Mouse (Mus musculus): ENCODE results near the gene Rassf5. TPM values are rescaled to one million over a fixed set of nuclear protein-coding genes. Genes with fewer than 3 reads are reported as not detected.
A peak's percentile ranks its signal among the peaks of the same experiment; 100 is the strongest.

Gene Rassf5
- polyA plus RNA-seq, 1 experiment from 2014 or later = 27.0 TPM

DNA sequence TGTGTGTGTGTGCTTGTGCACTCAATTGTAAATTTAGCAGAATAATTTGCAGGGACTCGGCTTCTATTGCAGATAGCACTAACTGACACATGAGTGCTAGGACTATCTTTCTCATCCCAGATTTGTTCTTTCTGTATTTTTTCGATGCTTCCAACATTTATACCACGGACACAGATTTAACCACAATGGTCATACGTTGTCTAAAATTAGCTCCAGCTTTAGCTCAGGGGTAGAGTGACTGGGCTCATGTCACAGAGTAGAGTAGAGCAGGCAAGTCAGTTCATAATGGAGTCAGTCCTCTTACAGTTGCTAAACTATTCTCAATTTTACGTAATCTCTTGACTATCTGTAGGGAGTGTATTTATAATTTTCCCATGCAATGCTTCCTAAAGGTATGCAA, 16.4 kb downstream of the Rassf5 start:
- H3K36me3 ChIP-seq = 0 out of 2 replicates have a peak, but pooled peaks cover 4% of the 10 kb centered on the region
- H3K4me1 ChIP-seq (replicated peaks) = peaks cover 54% of the 10 kb centered on the region
- 40% methylated on average over 5 of the region's 5 CpGs for WGBS
- ATAC-seq (ENCODE audit: insufficient number of reproducible peaks, low FRiP score) = no peak
- peak overlapping the region; percentile 13; the same call in 1 of the 2 replicates for H3K4me3 ChIP-seq
- H3K9ac ChIP-seq = peak overlapping the region; percentile 11; the same call in 1 of the 2 replicates
- no peaks in the 10 kb centered on the region for H3K27me3 ChIP-seq (replicated peaks)
- H3K4me2 ChIP-seq = peak overlapping the region; percentile 57
- H3K9me3 ChIP-seq (replicated peaks) = no peaks in the 10 kb centered on the region
- peak overlapping the region; percentile 77 for H3K27ac ChIP-seq (ENCODE audit: poor library complexity, severe bottlenecking)

DNA sequence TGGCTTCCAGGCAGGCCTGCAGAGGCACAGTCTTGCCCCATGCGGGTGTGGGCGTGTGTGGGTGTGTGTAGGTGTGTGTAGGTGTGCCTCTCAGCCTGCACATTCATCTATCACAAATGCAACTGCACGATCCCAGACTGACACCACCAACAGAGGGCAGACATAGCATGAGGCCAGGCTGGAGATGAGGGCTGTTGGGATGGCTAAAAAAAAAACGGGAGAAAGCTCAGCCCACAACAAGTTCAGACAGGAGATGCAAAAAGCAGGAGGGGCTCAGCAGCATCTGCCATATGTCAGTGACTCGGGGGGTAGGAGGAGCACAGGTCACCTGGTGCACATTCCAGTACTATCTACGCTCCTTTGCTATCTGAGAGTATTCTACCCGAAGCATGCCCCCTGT, 16.8 kb downstream of the Rassf5 start:
- H3K27ac ChIP-seq (ENCODE audit: poor library complexity, severe bottlenecking) = peak overlapping the region; percentile 77
- ATAC-seq (ENCODE audit: insufficient number of reproducible peaks, low FRiP score) = peak; percentile 62; the same call in 1 of the 2 replicates
- H3K4me3 ChIP-seq = peak overlapping the region; percentile 13; the same call in 1 of the 2 replicates

DNA sequence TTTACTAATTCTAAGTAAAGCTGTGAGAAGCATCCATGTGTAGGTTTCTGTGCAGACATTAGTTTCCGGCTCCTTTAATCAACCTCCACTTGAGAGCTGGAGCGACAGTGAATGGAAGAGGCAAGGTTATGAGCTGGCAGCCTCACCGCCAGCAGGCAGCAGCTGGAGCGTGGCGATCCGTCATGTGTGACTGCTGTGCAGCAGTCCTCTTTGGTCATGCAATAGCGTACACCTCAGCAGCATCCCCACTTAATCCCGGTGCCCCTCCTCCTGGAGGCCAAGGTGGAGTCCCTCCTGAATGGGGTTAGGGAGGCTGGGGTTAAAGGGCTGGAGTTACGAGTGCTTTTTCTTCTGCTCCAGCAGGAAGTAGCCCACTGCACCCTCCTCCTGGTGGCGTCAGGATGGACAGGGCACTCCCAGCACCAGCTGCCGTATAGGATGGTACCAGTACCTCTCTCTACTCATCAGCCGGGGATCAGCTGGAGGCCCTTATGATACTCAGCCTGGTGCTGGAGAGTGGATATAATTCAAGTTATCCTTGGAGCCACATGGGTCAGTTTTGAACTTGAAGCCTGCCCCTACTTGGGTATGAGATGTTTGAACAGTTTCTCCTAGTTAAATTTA, 20.1 kb downstream of the Rassf5 start:
- Histone ChIP-seq H3K9ac (no peak overlapping the region), H3K27me3 (replicated peaks) (no peaks in the 10 kb centered on the region), H3K4me1 (replicated peaks) (peaks cover 25% of the 10 kb centered on the region), H3K36me3 (0 out of 2 replicates have a peak, but pooled peaks cover 4% of the 10 kb centered on the region), H3K27ac (ENCODE audit: poor library complexity, severe bottlenecking) (no peak overlapping the region), H3K4me3 (no peak overlapping the region), H3K4me2 (no peak overlapping the region), H3K9me3 (replicated peaks) (no peaks in the 10 kb centered on the region)
- 72% methylated on average over 12 of the region's 12 CpGs for WGBS
- ATAC-seq (ENCODE audit: insufficient number of reproducible peaks, low FRiP score) = no peak

More for the DNA sequence above, 16.8 kb downstream of the Rassf5 start:
- WGBS = 29% methylated on average over 7 of the region's 7 CpGs
- Histone ChIP-seq H3K9ac (peak overlapping the region; percentile 11; the same call in 1 of the 2 replicates), H3K4me2 (peak overlapping the region; percentile 57), H3K36me3 (0 out of 2 replicates have a peak, but pooled peaks cover 4% of the 10 kb centered on the region), H3K4me1 (replicated peaks) (peaks cover 50% of the 10 kb centered on the region), H3K9me3 (replicated peaks) (no peaks in the 10 kb centered on the region), H3K27me3 (replicated peaks) (no peaks in the 10 kb centered on the region)

GRCm38 (mm10) chr1:131223345-131223744, 21.7 kb downstream of the Rassf5 start:
- Histone ChIP-seq H3K27ac (ENCODE audit: poor library complexity, severe bottlenecking) (no peak overlapping the region), H3K4me1 (replicated peaks) (peaks cover 11% of the 10 kb centered on the region), H3K9ac (no peak overlapping the region), H3K9me3 (replicated peaks) (no peaks in the 10 kb centered on the region), H3K4me3 (no peak overlapping the region), H3K36me3 (0 out of 2 replicates have a peak, but pooled peaks cover 4% of the 10 kb centered on the region), H3K27me3 (replicated peaks) (no peaks in the 10 kb centered on the region), H3K4me2 (no peak overlapping the region)
- WGBS = 85% methylated on average over 2 of the region's 2 CpGs
- ATAC-seq (ENCODE audit: insufficient number of reproducible peaks, low FRiP score) = no peak

DNA sequence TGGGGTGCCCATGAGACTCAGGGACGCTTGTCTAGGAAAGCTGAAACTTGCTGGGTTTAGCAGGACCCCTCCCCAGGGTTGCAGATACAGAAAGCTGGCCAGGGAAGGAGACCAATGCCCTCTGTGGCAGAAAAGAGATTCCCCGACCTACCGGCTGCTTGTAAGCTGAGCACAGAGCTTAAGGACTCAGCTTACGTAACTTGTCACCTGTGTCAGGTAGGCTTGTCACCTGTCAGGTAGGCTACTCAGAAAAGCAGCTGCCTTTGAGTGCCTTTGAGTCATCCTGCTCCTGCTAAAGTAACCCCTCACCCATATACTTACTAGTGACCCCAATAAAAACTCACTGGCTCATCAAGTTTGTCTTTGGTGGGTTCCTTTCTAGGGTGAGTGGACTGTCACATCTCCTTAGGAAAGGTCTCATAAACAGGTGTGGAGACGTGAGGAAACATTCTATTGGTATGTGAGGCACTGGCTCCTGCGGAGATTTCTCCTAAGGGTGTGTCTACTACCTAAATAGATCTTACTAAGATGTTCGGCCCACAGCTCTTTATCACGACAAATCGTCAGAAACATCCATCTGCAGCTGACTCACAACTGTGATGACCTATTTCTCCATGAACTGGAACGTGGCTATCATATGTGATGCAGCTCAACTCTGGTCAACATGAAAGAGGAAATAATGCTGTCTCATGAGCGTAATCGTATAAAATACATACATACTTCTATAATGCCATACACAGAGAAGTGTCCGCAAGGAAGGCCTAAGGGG, 23.1 kb downstream of the Rassf5 start:
- Histone ChIP-seq H3K27me3 (replicated peaks) (no peaks in the 10 kb centered on the region), H3K36me3 (peaks cover 11% of the 10 kb centered on the region; the same call in 1 of the 2 replicates), H3K4me1 (replicated peaks) (no peaks in the 10 kb centered on the region), H3K4me2 (no peak overlapping the region), H3K9me3 (replicated peaks) (no peaks in the 10 kb centered on the region), H3K9ac (no peak overlapping the region), H3K4me3 (no peak overlapping the region), H3K27ac (ENCODE audit: poor library complexity, severe bottlenecking) (no peak overlapping the region)
- ATAC-seq (ENCODE audit: insufficient number of reproducible peaks, low FRiP score) = no peak
- 75% methylated on average over 13 of the region's 13 CpGs for WGBS

DNA sequence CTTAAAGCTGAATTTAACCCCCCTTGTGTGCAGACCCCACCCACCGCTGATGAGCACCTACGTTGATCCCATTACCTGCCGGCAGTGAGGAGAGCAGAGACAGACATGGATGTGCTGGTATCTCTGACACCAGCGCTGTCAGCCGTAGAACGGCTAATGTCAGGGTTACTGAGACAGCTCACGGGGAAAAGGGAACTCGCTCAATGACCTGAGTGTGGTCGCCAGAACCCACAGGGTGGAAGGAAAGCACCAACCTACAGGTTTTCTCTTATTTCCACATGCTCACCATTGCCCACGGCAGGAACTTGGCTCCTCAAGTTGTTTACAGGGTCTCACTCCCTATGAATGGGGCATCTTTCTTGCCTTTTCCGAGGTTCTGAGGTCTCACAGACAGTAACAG, 26.1 kb downstream of the Rassf5 start:
- H3K27ac ChIP-seq (ENCODE audit: poor library complexity, severe bottlenecking) = no peak overlapping the region
- H3K4me3 ChIP-seq = no peak overlapping the region
- no peak for ATAC-seq (ENCODE audit: insufficient number of reproducible peaks, low FRiP score)
- H3K36me3 ChIP-seq = peaks cover 9% of the 10 kb centered on the region; the same call in 1 of the 2 replicates
- no peaks in the 10 kb centered on the region for H3K27me3 ChIP-seq (replicated peaks)
- 81% methylated on average over 11 of the region's 11 CpGs for WGBS
- H3K4me2 ChIP-seq = no peak overlapping the region
- no peak overlapping the region for H3K9ac ChIP-seq
- H3K4me1 ChIP-seq (replicated peaks) = peaks cover 7% of the 10 kb centered on the region
- H3K9me3 ChIP-seq (replicated peaks) = no peaks in the 10 kb centered on the region

DNA sequence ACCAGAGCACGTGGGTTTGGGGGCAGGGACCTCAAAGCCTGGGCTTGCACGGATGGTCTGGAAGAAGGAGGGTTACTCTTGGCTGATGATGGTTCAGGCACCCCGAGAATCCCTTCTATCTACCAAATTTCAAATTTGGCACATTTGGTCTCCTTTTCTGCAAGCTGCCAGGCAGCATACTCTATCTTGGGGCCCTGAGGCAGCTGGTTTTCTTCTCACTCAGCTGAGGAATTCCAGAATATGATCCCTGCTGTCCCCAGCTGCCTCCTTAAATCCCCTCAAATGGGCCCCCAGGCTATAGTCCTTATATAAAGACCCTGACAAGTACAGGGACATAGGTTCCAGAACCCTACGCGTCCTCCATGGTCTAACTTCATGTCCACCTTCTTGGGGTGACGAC, 31.7 kb downstream of the Rassf5 start:
- ATAC-seq (ENCODE audit: insufficient number of reproducible peaks, low FRiP score) = no peak
- Histone ChIP-seq H3K27ac (ENCODE audit: poor library complexity, severe bottlenecking) (no peak overlapping the region), H3K27me3 (replicated peaks) (no peaks in the 10 kb centered on the region), H3K9me3 (replicated peaks) (no peaks in the 10 kb centered on the region), H3K4me2 (no peak overlapping the region), H3K36me3 (peaks cover 24% of the 10 kb centered on the region), H3K4me1 (replicated peaks) (peaks cover 19% of the 10 kb centered on the region), H3K4me3 (no peak overlapping the region), H3K9ac (no peak overlapping the region)
- WGBS = 63% methylated on average over 6 of the region's 6 CpGs

GRCm38 (mm10) chr1:131212956-131213355, 32.1 kb downstream of the Rassf5 start:
- H3K9ac ChIP-seq = no peak overlapping the region
- H3K4me1 ChIP-seq (replicated peaks) = peaks cover 19% of the 10 kb centered on the region
- no peak for ATAC-seq (ENCODE audit: insufficient number of reproducible peaks, low FRiP score)
- no peak overlapping the region for H3K27ac ChIP-seq (ENCODE audit: poor library complexity, severe bottlenecking)
- H3K4me2 ChIP-seq = no peak overlapping the region
- 37% methylated on average over 5 of the region's 5 CpGs for WGBS
- peaks cover 23% of the 10 kb centered on the region for H3K36me3 ChIP-seq
- H3K4me3 ChIP-seq = no peak overlapping the region
- H3K27me3 ChIP-seq (replicated peaks) = no peaks in the 10 kb centered on the region
- H3K9me3 ChIP-seq (replicated peaks) = no peaks in the 10 kb centered on the region

DNA sequence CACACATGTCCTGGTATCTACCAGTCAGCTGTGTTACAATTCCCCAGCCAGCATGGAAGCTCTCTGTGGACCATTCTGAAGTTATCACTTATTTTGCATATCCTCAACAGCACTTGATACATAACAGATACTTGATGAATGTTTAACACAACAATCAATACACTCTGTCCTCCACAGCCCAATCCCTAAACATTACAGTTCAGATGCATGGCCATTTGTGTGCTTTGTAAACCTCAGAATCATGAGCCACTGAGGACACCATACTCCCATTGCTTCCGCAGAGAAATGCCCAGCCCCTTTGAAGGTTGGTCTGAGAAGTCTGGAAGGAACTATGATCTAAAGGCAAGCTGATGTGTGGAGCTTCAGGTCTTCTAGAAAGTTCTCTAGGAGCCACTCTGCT, 33.4 kb downstream of the Rassf5 start:
- no peak for ATAC-seq (ENCODE audit: insufficient number of reproducible peaks, low FRiP score)
- no peak overlapping the region for H3K4me3 ChIP-seq
- no peak overlapping the region for H3K9ac ChIP-seq
- no peak overlapping the region for H3K4me2 ChIP-seq
- H3K4me1 ChIP-seq (replicated peaks) = peaks cover 24% of the 10 kb centered on the region
- H3K27ac ChIP-seq (ENCODE audit: poor library complexity, severe bottlenecking) = no peak overlapping the region
- peaks cover 18% of the 10 kb centered on the region for H3K36me3 ChIP-seq
- no peaks in the 10 kb centered on the region for H3K9me3 ChIP-seq (replicated peaks)
- 89% methylated on average over 1 of the region's 1 CpGs for WGBS
- no peaks in the 10 kb centered on the region for H3K27me3 ChIP-seq (replicated peaks)

- no peaks in the 10 kb centered on the region for H3K9me3 ChIP-seq (replicated peaks)
- H3K4me2 ChIP-seq = no peak overlapping the region
- no peaks in the 10 kb centered on the region for H3K27me3 ChIP-seq (replicated peaks)
- 69% methylated on average over 8 of the region's 8 CpGs for WGBS
- no peak for ATAC-seq (ENCODE audit: insufficient number of reproducible peaks, low FRiP score)
- no peak overlapping the region for H3K27ac ChIP-seq (ENCODE audit: poor library complexity, severe bottlenecking)
- peaks cover 24% of the 10 kb centered on the region for H3K4me1 ChIP-seq (replicated peaks)
- peaks cover 18% of the 10 kb centered on the region for H3K36me3 ChIP-seq
- H3K4me3 ChIP-seq = no peak overlapping the region
- H3K9ac ChIP-seq = no peak overlapping the region
These were observed 35.1 kb downstream of the Rassf5 start for GRCm38 (mm10) chr1:131209971-131210426.

DNA sequence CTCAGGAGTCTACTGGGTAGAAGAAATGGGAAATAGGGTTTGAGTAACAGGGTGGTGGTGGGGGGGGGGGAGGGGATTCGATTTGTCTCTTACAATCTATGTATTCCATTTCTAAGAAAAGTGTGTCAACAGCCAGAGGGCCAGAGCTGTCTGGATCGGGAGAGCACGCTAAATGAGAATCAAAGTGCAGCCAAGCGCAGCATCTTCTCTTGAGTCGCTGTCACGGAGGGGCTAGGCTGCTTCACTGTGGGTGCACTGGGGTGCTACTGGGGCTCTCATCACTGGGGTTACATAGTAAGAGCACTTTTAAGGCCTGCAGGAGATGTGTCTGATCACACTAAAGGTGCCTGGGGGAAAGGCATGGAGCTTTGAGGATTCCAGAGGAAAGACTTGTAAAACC, 36.3 kb downstream of the Rassf5 start:
- no peaks in the 10 kb centered on the region for H3K27me3 ChIP-seq (replicated peaks)

More for the DNA sequence above, 36.3 kb downstream of the Rassf5 start:
- Histone ChIP-seq H3K36me3 (peaks cover 16% of the 10 kb centered on the region), H3K4me1 (replicated peaks) (peaks cover 16% of the 10 kb centered on the region), H3K27ac (ENCODE audit: poor library complexity, severe bottlenecking) (no peak overlapping the region), H3K4me2 (no peak overlapping the region), H3K4me3 (no peak overlapping the region), H3K9me3 (replicated peaks) (no peaks in the 10 kb centered on the region), H3K9ac (no peak overlapping the region)
- ATAC-seq (ENCODE audit: insufficient number of reproducible peaks, low FRiP score) = no peak
- 82% methylated on average over 6 of the region's 6 CpGs for WGBS

Data from heart, embryonic 12.5 days (tissue).